Mouse (Mus musculus): Measurements from ENCODE around the gene Myrfl. TPM values are rescaled to one million over a fixed set of nuclear protein-coding genes. Genes with fewer than 3 reads are reported as not detected.

Myrfl gene
- total and polyA plus RNA-seq, 2 experiments from 2014 or later = not detected

DNA sequence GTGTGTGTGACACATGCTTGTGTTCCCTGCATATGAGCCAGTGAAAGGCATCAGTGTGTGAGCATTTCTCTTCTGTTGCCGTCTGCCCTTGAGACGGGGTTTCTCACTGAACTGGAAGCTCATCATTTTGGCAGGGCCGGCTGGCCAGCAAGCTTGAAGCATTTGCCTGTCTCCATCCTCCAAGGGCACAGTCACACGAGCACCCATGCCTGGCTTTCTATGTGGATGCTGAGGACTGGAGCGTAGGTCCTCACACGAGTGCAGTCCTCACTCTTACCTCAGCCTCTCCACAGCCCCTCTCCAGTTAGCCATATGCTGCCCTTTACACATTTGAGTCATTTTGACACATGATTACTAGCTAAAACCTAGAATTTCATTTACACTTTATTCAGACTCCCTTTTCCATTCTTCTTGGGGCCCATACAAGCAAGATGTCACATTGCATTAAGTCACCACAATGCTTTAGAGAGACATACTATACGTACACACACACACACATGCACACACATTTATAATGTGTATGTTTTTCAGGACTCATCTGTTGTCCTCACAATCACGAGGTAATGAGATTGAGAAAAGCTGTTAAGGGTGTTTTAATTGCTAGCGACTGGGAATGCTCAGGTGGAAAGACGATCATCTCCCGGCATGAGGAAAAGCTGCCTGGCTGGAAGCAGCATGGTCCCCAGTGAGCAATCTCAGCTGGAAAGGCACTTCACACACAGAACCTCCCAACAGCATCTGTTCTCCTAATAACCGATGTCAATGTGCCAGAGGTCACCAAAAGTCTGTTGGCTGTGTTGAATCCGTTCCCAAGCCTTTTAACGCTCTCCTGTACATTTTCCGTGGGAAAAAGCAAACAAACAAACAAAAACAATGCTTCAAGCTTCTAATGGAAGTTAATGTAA lies 122.6 kb downstream of the Myrfl start:
- Histone ChIP-seq H3K36me3 (ENCODE audit: insufficient read depth) (no peaks in the 10 kb centered on the region), H3K4me3 (ENCODE audit: low read depth, low read length) (no peak overlapping the region), H3K27me3 (ENCODE audit: insufficient read depth, low read length) (no peaks in the 10 kb centered on the region; the same call in 1 of the 2 replicates), H3K4me1 (ENCODE audit: insufficient read depth) (no peaks in the 10 kb centered on the region), H3K27ac (ENCODE audit: low read depth, low read length) (no peak overlapping the region), H3K9ac (no peak overlapping the region), H3K4me2 (ENCODE audit: low read depth) (no peak overlapping the region), H3K9me3 (ENCODE audit: low read length) (no peaks in the 10 kb centered on the region)
- no peak for TF ChIP-seq CTCF (IDR thresholded peaks at IDR 0.05; ENCODE audit: low read depth)
- DNase-seq (no peak), ATAC-seq (peak; percentile 12; the same call in 1 of the 2 replicates)
- whole genome bisulfite sequencing = 50% methylated on average over 15 of the region's 15 CpGs

DNA sequence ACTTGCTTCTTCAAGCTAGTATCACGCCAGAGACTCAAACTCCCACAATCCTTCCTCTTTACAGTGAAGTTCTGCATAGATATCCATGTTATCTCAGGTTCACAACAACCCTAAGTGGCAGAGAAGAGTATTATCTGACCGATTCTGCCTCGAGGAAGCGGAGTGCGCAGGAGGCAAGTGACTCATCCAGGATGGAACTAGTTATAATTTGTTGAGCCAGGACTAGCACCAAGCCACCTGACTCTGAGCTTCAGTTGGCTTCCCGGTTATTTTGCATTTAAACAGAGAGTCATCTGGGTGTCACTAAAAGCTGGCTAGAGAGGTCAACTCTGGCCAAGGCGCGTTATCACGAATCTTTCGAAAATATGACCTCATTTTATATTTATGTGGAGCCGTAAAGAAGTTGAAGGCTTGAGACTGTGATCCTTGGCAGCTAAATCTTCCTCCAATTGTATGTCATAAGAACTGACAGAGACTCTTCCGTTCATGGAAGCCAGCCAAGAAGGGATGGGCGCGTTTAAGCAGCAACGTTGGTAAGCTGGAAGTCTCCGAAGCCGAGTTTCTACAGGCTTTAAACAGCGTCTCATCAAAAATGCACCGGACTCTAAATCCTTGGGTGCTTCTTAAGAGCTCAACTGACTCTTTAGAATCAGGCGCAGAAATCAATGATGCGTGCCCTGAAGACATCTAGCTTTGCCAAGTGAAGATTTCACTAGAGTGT lies 125.3 kb downstream of the Myrfl start:
- 69% methylated on average over 21 of the region's 21 CpGs for WGBS
- Histone ChIP-seq H3K9ac (no peak overlapping the region), H3K4me1 (ENCODE audit: insufficient read depth) (no peaks in the 10 kb centered on the region), H3K4me3 (ENCODE audit: low read depth, low read length) (no peak overlapping the region), H3K36me3 (ENCODE audit: insufficient read depth) (no peaks in the 10 kb centered on the region), H3K27me3 (ENCODE audit: insufficient read depth, low read length) (no peaks in the 10 kb centered on the region; the same call in 1 of the 2 replicates), H3K27ac (ENCODE audit: low read depth, low read length) (no peak overlapping the region), H3K9me3 (ENCODE audit: low read length) (no peaks in the 10 kb centered on the region), H3K4me2 (ENCODE audit: low read depth) (no peak overlapping the region)
- DNase-seq = peak; percentile 49
- TF ChIP-seq CTCF (IDR thresholded peaks at IDR 0.05; ENCODE audit: low read depth) = no peak
- ATAC-seq = no peak

DNA sequence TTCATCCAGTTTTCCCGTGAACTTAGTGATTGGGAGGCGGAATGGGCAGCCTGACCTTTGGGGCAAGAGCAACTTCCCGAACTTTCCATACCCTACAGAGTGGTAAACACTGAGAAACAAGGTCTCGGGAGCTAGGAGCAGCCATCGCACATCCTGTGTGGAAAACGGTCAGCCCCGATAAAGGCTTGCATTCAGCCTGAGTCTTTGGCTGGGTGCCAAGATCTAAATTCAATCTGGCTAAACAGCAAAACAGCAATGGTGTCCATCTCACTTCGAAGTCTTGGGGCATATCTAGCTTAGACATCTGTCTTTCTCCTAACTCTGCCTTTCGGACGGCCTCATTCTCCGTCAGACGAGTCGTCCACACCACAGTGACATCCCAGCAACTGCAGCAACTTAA lies 128.1 kb downstream of the Myrfl start:
- TF ChIP-seq CTCF (IDR thresholded peaks at IDR 0.05; ENCODE audit: low read depth) = no peak

DNA sequence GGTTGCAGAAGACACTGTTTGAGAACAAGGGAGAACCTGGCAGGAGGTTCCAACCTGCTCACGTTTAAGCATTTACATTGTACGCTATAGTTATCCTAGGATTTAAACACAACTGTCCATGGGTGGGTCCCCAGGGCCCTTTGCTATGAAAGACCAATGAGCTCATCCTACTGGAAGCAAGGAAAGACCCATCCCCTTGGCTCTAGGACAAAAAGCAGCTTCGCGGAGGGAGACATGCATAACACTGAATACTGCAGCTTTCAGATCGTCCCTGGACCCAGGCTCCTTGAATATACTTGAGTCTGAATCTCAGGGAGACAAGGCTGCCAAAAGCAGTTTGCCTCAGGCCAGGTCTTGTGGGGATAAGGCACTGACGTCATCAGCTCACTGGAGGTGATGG lies 130.2 kb downstream of the Myrfl start:
- DNase-seq (no peak), ATAC-seq (no peak)
- Histone ChIP-seq H3K36me3 (ENCODE audit: insufficient read depth) (no peaks in the 10 kb centered on the region), H3K4me3 (ENCODE audit: low read depth, low read length) (no peak overlapping the region), H3K9me3 (ENCODE audit: low read length) (no peaks in the 10 kb centered on the region), H3K27ac (ENCODE audit: low read depth, low read length) (no peak overlapping the region), H3K9ac (no peak overlapping the region), H3K4me1 (ENCODE audit: insufficient read depth) (no peaks in the 10 kb centered on the region), H3K4me2 (ENCODE audit: low read depth) (no peak overlapping the region), H3K27me3 (ENCODE audit: insufficient read depth, low read length) (no peaks in the 10 kb centered on the region)
- 76% methylated on average over 6 of the region's 6 CpGs for WGBS
- TF ChIP-seq CTCF (IDR thresholded peaks at IDR 0.05; ENCODE audit: low read depth) = no peak

More for the DNA sequence above, 128.1 kb downstream of the Myrfl start:
- no peak overlapping the region for H3K4me3 ChIP-seq (ENCODE audit: low read depth, low read length)
- no peaks in the 10 kb centered on the region for H3K9me3 ChIP-seq (ENCODE audit: low read length)
- no peak overlapping the region for H3K27ac ChIP-seq (ENCODE audit: low read depth, low read length)
- H3K36me3 ChIP-seq (ENCODE audit: insufficient read depth) = no peaks in the 10 kb centered on the region
- H3K4me1 ChIP-seq (ENCODE audit: insufficient read depth) = no peaks in the 10 kb centered on the region
- no peak overlapping the region for H3K9ac ChIP-seq
- H3K4me2 ChIP-seq (ENCODE audit: low read depth) = no peak overlapping the region
- ATAC-seq (no peak), DNase-seq (peak; percentile 40)
- WGBS = 39% methylated on average over 13 of the region's 13 CpGs
- no peaks in the 10 kb centered on the region; the same call in 1 of the 2 replicates for H3K27me3 ChIP-seq (ENCODE audit: insufficient read depth, low read length)

DNA sequence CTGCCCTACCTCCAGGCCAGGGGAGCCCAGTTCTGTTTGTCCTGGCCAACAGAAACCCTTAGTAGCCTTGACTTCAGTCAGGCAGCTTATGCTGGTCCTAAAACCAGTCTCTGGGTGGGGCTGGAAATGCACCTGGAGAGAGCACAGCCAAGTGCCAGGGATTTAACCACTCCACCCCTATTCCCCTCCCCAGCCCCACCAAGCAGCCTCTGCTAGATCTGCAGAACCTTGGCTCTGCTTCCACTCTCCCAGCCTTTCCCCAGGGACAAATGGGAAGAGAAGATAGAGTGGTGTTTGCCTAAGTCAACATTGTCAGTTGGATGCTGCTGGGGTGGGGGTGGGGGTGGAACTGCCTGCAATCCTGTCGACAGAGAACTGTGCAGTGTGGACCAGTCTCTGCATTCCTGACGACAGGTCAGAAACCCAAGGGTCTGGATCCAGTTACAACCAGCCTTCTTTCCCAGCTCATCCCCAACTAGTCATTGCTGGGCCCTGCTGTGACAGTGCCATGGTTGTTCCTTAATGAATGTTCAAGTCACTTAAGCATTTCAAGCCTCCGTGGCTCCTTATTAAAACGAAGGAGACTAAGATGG lies 135.1 kb downstream of the Myrfl start:
- 63% methylated on average over 4 of the region's 4 CpGs for WGBS
- Histone ChIP-seq H3K9me3 (ENCODE audit: low read length) (no peaks in the 10 kb centered on the region), H3K36me3 (ENCODE audit: insufficient read depth) (no peaks in the 10 kb centered on the region), H3K9ac (no peak overlapping the region), H3K4me1 (ENCODE audit: insufficient read depth) (no peaks in the 10 kb centered on the region), H3K4me3 (ENCODE audit: low read depth, low read length) (no peak overlapping the region), H3K27me3 (ENCODE audit: insufficient read depth, low read length) (no peaks in the 10 kb centered on the region), H3K4me2 (ENCODE audit: low read depth) (no peak overlapping the region), H3K27ac (ENCODE audit: low read depth, low read length) (no peak overlapping the region)
- no peak for ATAC-seq
- TF ChIP-seq CTCF (IDR thresholded peaks at IDR 0.05; ENCODE audit: low read depth) = no peak
- no peak for DNase-seq

- ATAC-seq (peak; percentile 36; the same call in 1 of the 2 replicates), DNase-seq (no peak)
- no peak for TF ChIP-seq CTCF (IDR thresholded peaks at IDR 0.05; ENCODE audit: low read depth)
- no peak overlapping the region for H3K27ac ChIP-seq (ENCODE audit: low read depth, low read length)
- no peaks in the 10 kb centered on the region for H3K4me1 ChIP-seq (ENCODE audit: insufficient read depth)
- H3K4me3 ChIP-seq (ENCODE audit: low read depth, low read length) = no peak overlapping the region
- no peak overlapping the region for H3K9ac ChIP-seq
- WGBS = 61% methylated on average over 14 of the region's 14 CpGs
- no peaks in the 10 kb centered on the region for H3K36me3 ChIP-seq (ENCODE audit: insufficient read depth)
- no peaks in the 10 kb centered on the region for H3K27me3 ChIP-seq (ENCODE audit: insufficient read depth, low read length)
- H3K9me3 ChIP-seq (ENCODE audit: low read length) = no peaks in the 10 kb centered on the region
- H3K4me2 ChIP-seq (ENCODE audit: low read depth) = no peak overlapping the region
These were observed 136.2 kb downstream of the Myrfl start for GRCm38 (mm10) chr10:116760561-116760960.

Data from forebrain, postnatal 0 days (tissue).